Mouse (Mus musculus) MEL (cell line): ENCODE results near the gene Lrrc74a. TPM values are rescaled to one million over a fixed set of nuclear protein-coding genes. Genes with fewer than 3 reads are reported as not detected.

ENCODE experiments used
- DNase-seq: peaks from one replicate; pipeline ENCODE4 v3.0.0; 2011; ENCODE audit warnings: low read depth, low spot score
- H3K27ac ChIP-seq: 2 replicates; pipeline ENCODE4 v1.5.1; 2012; ENCODE audit warnings: low read depth, mild to moderate bottlenecking, control low read depth, low read length, moderate library complexity; ENCODE audit not compliant: control insufficient read depth
- H3K27me3 ChIP-seq, 2 experiments: fragments of 150-350 bp in 1 of 2; sonication (generic) in 1 of 2; 2 replicates each; pipeline ENCODE4 v1.6.1; 2012; ENCODE audit warnings: low read length in 2 of 2, mild to moderate bottlenecking in 2 of 2, improper control_type of control experiment in 1 of 2, moderate library complexity in 1 of 2; ENCODE audit not compliant: insufficient read depth in 2 of 2, control insufficient read depth in 1 of 2
- H3K36me3 ChIP-seq, 2 experiments: 2 replicates each; pipeline ENCODE4 v1.6.1; 2012 to 2014; ENCODE audit warnings: low read length in 2 of 2, improper control_type of control experiment in 1 of 2, inconsistent platforms in 1 of 2, mild to moderate bottlenecking in 1 of 2; ENCODE audit not compliant: insufficient read depth in 2 of 2, control insufficient read depth in 1 of 2
- H3K4me1 ChIP-seq, 2 experiments: fragments of 150-350 bp in 1 of 2; sonication (generic) in 1 of 2; 2 replicates each; pipeline ENCODE4 v1.6.1; 2012; ENCODE audit warnings: low read length in 2 of 2, improper control_type of control experiment in 1 of 2, mild to moderate bottlenecking in 1 of 2; ENCODE audit not compliant: insufficient read depth in 2 of 2, control insufficient read depth in 1 of 2
- H3K4me3 ChIP-seq, 2 experiments: fragments of 150-350 bp in 1 of 2; sonication (generic) in 1 of 2; 2 replicates each; pipeline ENCODE4 v1.5.1; 2012; ENCODE audit warnings: low read depth in 2 of 2, low read length in 2 of 2, mild to moderate bottlenecking in 2 of 2, moderate library complexity in 2 of 2, control low read depth in 1 of 2, improper control_type of control experiment in 1 of 2; ENCODE audit not compliant: control insufficient read depth in 1 of 2, insufficient read depth in 1 of 2
- H3K79me2 ChIP-seq: 2 replicates; pipeline ENCODE4 v1.6.1; 2012; ENCODE audit warnings: mild to moderate bottlenecking, low read length, moderate library complexity; ENCODE audit not compliant: control insufficient read depth, poor library complexity, insufficient read depth
- H3K9ac ChIP-seq: 2 replicates; pipeline ENCODE4 v1.6.1; 2012; ENCODE audit warnings: low read depth, mild to moderate bottlenecking, control low read depth, low read length, moderate library complexity; ENCODE audit not compliant: control insufficient read depth, poor library complexity, severe bottlenecking
- H3K9me3 ChIP-seq: fragments of 150-350 bp; sonication (generic); replicated peaks from 2 replicates; pipeline ENCODE4 v1.6.1; 2012; ENCODE audit warnings: mild to moderate bottlenecking, low read length, improper control_type of control experiment, moderate library complexity; ENCODE audit not compliant: insufficient read depth
- BHLHE40 ChIP-seq: IDR thresholded peaks from 2 replicates; pipeline ENCODE4 v1.6.1; 2012; ENCODE audit warnings: low read depth, mild to moderate bottlenecking, inconsistent platforms, low read length, improper control_type of control experiment, borderline replicate concordance
- CHD1 ChIP-seq: IDR thresholded peaks from 2 replicates; pipeline ENCODE4 v1.6.1; 2012; ENCODE audit warnings: low read depth, mild to moderate bottlenecking, inconsistent platforms, low read length, improper control_type of control experiment
- CHD2 ChIP-seq: IDR thresholded peaks from 2 replicates; pipeline ENCODE4 v1.6.1; 2011; ENCODE audit warnings: low read length, improper control_type of control experiment
- CTCF ChIP-seq, 3 experiments: IDR thresholded peaks in 2 of 3; conservative IDR thresholded peaks in 1 of 3; 2 replicates each; pipeline ENCODE4 v1.5.1; 2011 to 2012; ENCODE audit warnings: low read length in 3 of 3, low read depth in 2 of 3, mild to moderate bottlenecking in 2 of 3, improper control_type of control experiment in 1 of 3, inconsistent platforms in 1 of 3, mixed read lengths in 1 of 3, moderate library complexity in 1 of 3; ENCODE audit not compliant: control insufficient read depth in 1 of 3, insufficient read depth in 1 of 3, poor library complexity in 1 of 3, severe bottlenecking in 1 of 3
- E2F4 ChIP-seq: IDR thresholded peaks from 2 replicates; pipeline ENCODE4 v1.6.1; 2011; ENCODE audit warnings: low read depth, low read length, improper control_type of control experiment, borderline replicate concordance
- ELF1 ChIP-seq: IDR thresholded peaks from 2 replicates; pipeline ENCODE4 v1.6.1; 2014; ENCODE audit warnings: low read depth, mild to moderate bottlenecking, inconsistent platforms, low read length, improper control_type of control experiment, moderate library complexity
- EP300 ChIP-seq, 2 experiments: IDR thresholded peaks; 2 replicates each; pipeline ENCODE4 v1.6.1; 2011; ENCODE audit warnings: improper control_type of control experiment in 2 of 2, low read length in 2 of 2, low read depth in 1 of 2, mild to moderate bottlenecking in 1 of 2
- ETS1 ChIP-seq: IDR thresholded peaks from 2 replicates; pipeline ENCODE4 v1.6.1; 2012; ENCODE audit warnings: low read depth, mild to moderate bottlenecking, inconsistent platforms, low read length, improper control_type of control experiment, moderate library complexity
- GABPA ChIP-seq: IDR thresholded peaks from 2 replicates; pipeline ENCODE4 v1.6.1; 2012; ENCODE audit warnings: low read depth, mild to moderate bottlenecking, inconsistent platforms, low read length, improper control_type of control experiment, moderate library complexity
- MAFK ChIP-seq: IDR thresholded peaks from 2 replicates; pipeline ENCODE4 v1.6.1; 2011; ENCODE audit warnings: low read depth, mild to moderate bottlenecking, low read length, improper control_type of control experiment, borderline replicate concordance
- MAX ChIP-seq: IDR thresholded peaks from 2 replicates; pipeline ENCODE4 v1.6.1; 2011; ENCODE audit warnings: low read length, improper control_type of control experiment
- MEF2A ChIP-seq: IDR thresholded peaks from 2 replicates; pipeline ENCODE4 v1.6.1; 2014; ENCODE audit warnings: low read depth, mild to moderate bottlenecking, inconsistent platforms, low read length, improper control_type of control experiment; ENCODE audit not compliant: poor library complexity, insufficient replicate concordance, severe bottlenecking; ENCODE audit errors: extremely low read depth
- MXI1 ChIP-seq: IDR thresholded peaks from 2 replicates; pipeline ENCODE4 v1.6.1; 2011; ENCODE audit warnings: mild to moderate bottlenecking, low read depth, low read length, improper control_type of control experiment
- MYB ChIP-seq: IDR thresholded peaks from 2 replicates; pipeline ENCODE4 v1.6.1; 2011; ENCODE audit warnings: mild to moderate bottlenecking, low read depth, low read length, improper control_type of control experiment
- MYC ChIP-seq: IDR thresholded peaks from 2 replicates; pipeline ENCODE4 v1.6.1; 2011; ENCODE audit warnings: low read depth, mild to moderate bottlenecking, low read length, improper control_type of control experiment, moderate library complexity
- NELFE ChIP-seq: IDR thresholded peaks from 2 replicates; pipeline ENCODE4 v1.6.1; 2011; ENCODE audit warnings: low read depth, low read length, improper control_type of control experiment
- NRF1 ChIP-seq: IDR thresholded peaks from 2 replicates; pipeline ENCODE4 v1.6.1; 2014; ENCODE audit warnings: low read depth, mild to moderate bottlenecking, inconsistent platforms, low read length, improper control_type of control experiment, moderate library complexity; ENCODE audit not compliant: poor library complexity, insufficient read depth, severe bottlenecking
- POLR2A ChIP-seq, 2 experiments: IDR thresholded peaks; 2 replicates each; pipeline ENCODE4 v1.6.1; 2011 to 2012; ENCODE audit warnings: low read length in 2 of 2, mild to moderate bottlenecking in 2 of 2, control low read depth in 1 of 2, improper control_type of control experiment in 1 of 2, low read depth in 1 of 2, moderate library complexity in 1 of 2; ENCODE audit not compliant: control insufficient read depth in 1 of 2, insufficient read depth in 1 of 2, poor library complexity in 1 of 2
- RAD21 ChIP-seq: IDR thresholded peaks from 2 replicates; pipeline ENCODE4 v1.6.1; 2011; ENCODE audit warnings: mild to moderate bottlenecking, low read depth, low read length, improper control_type of control experiment
- RCOR1 ChIP-seq: IDR thresholded peaks from 2 replicates; pipeline ENCODE4 v1.6.1; 2012; ENCODE audit warnings: low read depth, mild to moderate bottlenecking, inconsistent platforms, low read length, improper control_type of control experiment
- SIN3A ChIP-seq: IDR thresholded peaks from 2 replicates; pipeline ENCODE4 v1.6.1; 2012; ENCODE audit warnings: low read length, improper control_type of control experiment, inconsistent platforms
- SMC3 ChIP-seq: IDR thresholded peaks from 2 replicates; pipeline ENCODE4 v1.6.1; 2011; ENCODE audit warnings: low read depth, low read length, improper control_type of control experiment
- TAL1 ChIP-seq: IDR thresholded peaks from 2 replicates; pipeline ENCODE4 v1.6.1; 2012; ENCODE audit warnings: mild to moderate bottlenecking, inconsistent platforms, low read length, moderate library complexity, mixed read lengths
- TBP ChIP-seq: IDR thresholded peaks from 2 replicates; pipeline ENCODE4 v1.8.0; 2011; ENCODE audit warnings: low read depth, low read length, improper control_type of control experiment
- TCF12 ChIP-seq: IDR thresholded peaks from 2 replicates; pipeline ENCODE4 v1.6.1; 2014; ENCODE audit warnings: low read depth, mild to moderate bottlenecking, inconsistent platforms, low read length, improper control_type of control experiment, moderate library complexity
- UBTF ChIP-seq: IDR thresholded peaks from 2 replicates; pipeline ENCODE4 v1.6.1; 2012; ENCODE audit warnings: low read depth, mild to moderate bottlenecking, inconsistent platforms, low read length, improper control_type of control experiment, moderate library complexity, borderline replicate concordance; ENCODE audit not compliant: insufficient read depth
- USF1 ChIP-seq: IDR thresholded peaks from 2 replicates; pipeline ENCODE4 v1.6.1; 2014; ENCODE audit warnings: low read depth, mild to moderate bottlenecking, inconsistent platforms, low read length, improper control_type of control experiment, moderate library complexity
- USF2 ChIP-seq, 2 experiments: IDR thresholded peaks; 2 replicates each; pipeline ENCODE4 v1.6.1; 2011 to 2012; ENCODE audit warnings: improper control_type of control experiment in 2 of 2, low read length in 2 of 2, borderline replicate concordance in 1 of 2, inconsistent platforms in 1 of 2, low read depth in 1 of 2, mild to moderate bottlenecking in 1 of 2; ENCODE audit not compliant: insufficient read depth in 1 of 2
- ZC3H11A ChIP-seq: IDR thresholded peaks from 2 replicates; pipeline ENCODE4 v1.6.1; 2012; ENCODE audit warnings: low read depth, mild to moderate bottlenecking, inconsistent platforms, low read length, improper control_type of control experiment
- ZKSCAN1 ChIP-seq: IDR thresholded peaks from 2 replicates; pipeline ENCODE4 v1.6.1; 2012; ENCODE audit warnings: low read depth, mild to moderate bottlenecking, inconsistent platforms, low read length, improper control_type of control experiment, moderate library complexity
- ZMIZ1 ChIP-seq: IDR thresholded peaks from 2 replicates; pipeline ENCODE4 v1.6.1; 2012; ENCODE audit warnings: low read depth, mild to moderate bottlenecking, inconsistent platforms, low read length, improper control_type of control experiment, moderate library complexity
- polyA plus RNA-seq, 2 experiments: library from polyadenylated mRNA; stranded (reverse) in 1 of 2; unstranded in 1 of 2; fragments of >175 nt in 1 of 2; fragments of >200 nt in 1 of 2; gene quantifications; 2 replicates each; pipeline versions ENCODE4 v1.2.1 to v1.2.4; 2012; ENCODE audit warnings: low replicate concordance in 2 of 2, low read depth in 1 of 2; ENCODE audit not compliant: insufficient read length in 2 of 2, insufficient read depth in 1 of 2, missing spikeins in 1 of 2
- total RNA-seq: library from RNA; depleted of rRNA; stranded (reverse); fragments of 300-350 nt; gene quantifications from 2 replicates; pipeline ENCODE4 v1.2.3, GENCODE M21; 2012

Gene Lrrc74a
- total and polyA plus RNA-seq, 3 experiments, result not detected

DNA sequence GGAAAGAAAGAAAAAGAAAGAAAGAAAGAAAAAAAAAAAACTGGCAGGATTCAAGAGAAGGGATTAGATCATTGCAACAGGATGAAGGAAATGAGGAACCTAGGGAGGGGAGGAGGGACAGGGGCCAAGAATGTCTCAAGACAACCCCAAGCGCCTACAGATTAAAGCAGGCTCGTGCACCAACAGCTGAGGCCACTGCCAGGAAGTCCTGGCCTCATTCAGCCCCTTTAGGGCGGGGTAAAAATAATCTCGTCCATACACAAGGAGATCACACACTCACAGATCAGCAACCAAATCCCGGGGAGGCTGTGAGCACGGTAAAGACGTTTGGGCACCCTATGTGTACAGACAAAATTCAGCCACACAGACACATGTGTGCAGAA, 66.6 kb downstream of the Lrrc74a start (continued):
- TF ChIP-seq UBTF (no peak), CTCF (IDR thresholded peaks at IDR 0.05 in 2 of 3, conservative IDR thresholded peaks at IDR 0.05 in 1 of 3; ENCODE audit: control insufficient read depth in 1 of 3, insufficient read depth in 1 of 3, low read depth in 2 of 3, low read length in 3 of 3, poor library complexity in 1 of 3, severe bottlenecking in 1 of 3) (no peak), NRF1 (no peak), USF1 (peak; percentile 19; the same call in 1 of the 2 replicates), NELFE (peak; percentile 63), ZMIZ1 (no peak), MEF2A (no peak), SMC3 (no peak; the same call in 1 of the 2 replicates), MAX (peak; percentile 86), RCOR1 (peak; percentile 88), GABPA (no peak), ZC3H11A (0 out of 2 replicates have a peak, but pooled peaks have one; percentile 5), TBP (peak; percentile 80), ZKSCAN1 (no peak), RAD21 (no peak), SIN3A (peak; percentile 92), CHD2 (no peak), EP300 (IDR thresholded peaks at IDR 0.05; ENCODE audit: low read depth in 1 of 2, low read length in 2 of 2) (peak; percentile 74 to 83), POLR2A (IDR thresholded peaks at IDR 0.05; ENCODE audit: control insufficient read depth in 1 of 2, insufficient read depth in 1 of 2, low read depth in 1 of 2, low read length in 2 of 2, poor library complexity in 1 of 2) (peak in 1 of 2 experiments; percentile 73; a peak in 2 of 4 replicates), ELF1 (peak; percentile 78), MAFK (no peak)

DNA sequence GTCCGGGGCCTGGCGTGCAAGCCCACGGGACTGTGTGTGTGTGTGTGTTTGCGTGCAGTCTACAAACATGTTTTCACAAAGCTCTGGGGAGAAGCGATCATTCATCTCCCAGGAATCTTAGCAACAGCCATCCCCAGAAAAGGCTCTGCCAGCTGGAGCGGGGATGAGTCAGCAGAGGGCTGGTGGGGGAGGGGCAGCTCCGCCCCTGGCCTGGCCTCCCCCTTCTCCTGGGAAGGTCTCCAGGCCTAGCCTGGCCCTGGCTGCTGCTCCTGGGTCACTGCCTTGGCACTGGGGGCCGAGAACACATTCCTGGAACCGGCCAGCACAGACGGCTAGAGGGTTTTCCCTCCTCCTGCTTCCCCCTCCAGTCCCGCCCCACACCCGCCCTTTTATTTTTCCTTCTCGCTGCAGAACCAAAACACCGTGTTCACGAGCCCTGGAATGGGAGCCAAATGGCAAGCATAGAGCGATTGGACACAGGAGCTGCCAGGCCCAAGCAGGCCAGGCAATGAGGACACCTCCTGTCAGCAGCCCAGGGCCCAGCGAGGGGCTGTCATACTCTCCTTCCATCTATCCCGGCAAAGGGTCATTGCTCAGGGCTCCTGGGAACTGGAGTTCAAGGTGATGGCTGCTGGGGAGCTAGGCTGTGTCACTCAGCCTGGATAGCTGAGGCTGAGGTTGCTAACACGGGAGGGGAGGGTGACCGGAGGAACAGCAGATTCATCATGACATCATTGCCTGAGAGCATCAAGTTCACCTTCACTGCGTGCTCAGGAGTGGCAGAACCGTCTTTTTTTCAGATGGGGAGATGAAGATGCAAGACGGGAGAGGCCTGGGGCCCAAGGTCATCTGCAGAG, 67.2 kb downstream of the Lrrc74a start:
- Histone ChIP-seq H3K27me3 (no peaks in the 10 kb centered on the region), H3K9me3 (no peaks in the 10 kb centered on the region), H3K27ac (peak overlapping the region; percentile 92), H3K4me3 (peak overlapping the region; percentile 58 to 85), H3K9ac (peak overlapping the region; percentile 62), H3K36me3 (peaks cover 0 to 8% of the 10 kb centered on the region in 2 experiments; a peak in 2 of 4 replicates), H3K79me2 (no peaks in the 10 kb centered on the region), H3K4me1 (peaks cover 5 to 25% of the 10 kb centered on the region in 2 experiments; a peak in 3 of 4 replicates)
- peak; percentile 59 for DNase-seq
- TF ChIP-seq TAL1 (no peak), MYB (no peak), MAFK (no peak), CHD2 (no peak), ZC3H11A (no peak), CHD1 (no peak), GABPA (peak; percentile 57; the same call in 1 of the 2 replicates), E2F4 (no peak), MEF2A (no peak), ETS1 (no peak), TCF12 (no peak), ELF1 (no peak), MYC (peak; percentile 25), NELFE (peak; percentile 5; the same call in 1 of the 2 replicates), POLR2A (IDR thresholded peaks at IDR 0.05; ENCODE audit: control insufficient read depth in 1 of 2, insufficient read depth in 1 of 2, low read depth in 1 of 2, low read length in 2 of 2, poor library complexity in 1 of 2) (0 out of 4 replicates have a peak, but pooled peaks of 1 of the 2 experiments have one; percentile 1), BHLHE40 (no peak), USF1 (no peak), UBTF (no peak), USF2 (IDR thresholded peaks at IDR 0.05; ENCODE audit: borderline replicate concordance in 1 of 2, insufficient read depth in 1 of 2, low read depth in 1 of 2, low read length in 2 of 2) (no peak), MXI1 (peak; percentile 53; the same call in 1 of the 2 replicates)
